In the genomic region with DNA sequence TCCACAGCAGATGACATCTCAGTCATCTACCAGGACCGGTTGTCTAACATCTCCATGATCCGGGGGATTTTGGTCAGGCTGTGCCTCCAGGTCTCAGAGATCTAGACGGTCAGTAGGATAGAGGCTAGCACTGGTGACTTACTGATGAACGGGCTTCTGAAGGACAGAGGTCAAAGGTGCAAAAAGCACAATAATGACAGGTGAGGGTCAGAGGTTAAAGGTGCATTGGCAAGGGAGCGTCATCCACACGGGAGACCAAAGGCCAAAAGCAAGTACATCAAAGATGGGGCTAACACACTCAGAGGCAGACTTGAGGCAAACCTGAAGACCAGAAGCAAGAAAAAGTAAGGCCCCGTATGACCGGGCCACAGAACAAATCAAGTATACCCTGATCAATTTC, we compare ENCODE assay signal across 19 mouse cellular contexts. TPM values are rescaled to one million over a fixed set of nuclear protein-coding genes. Genes with fewer than 3 reads are reported as not detected.
"Had no signal": no experiment of that assay in that cellular context is flagged by ENCODE, and none has a peak within 500 bp of the region (broad histone marks: within the 10 kb centered on the region; RNA-seq: fewer than 3 reads in every experiment).

No protein-coding gene starts in this region.

- H3K9me3 ChIP-seq: megakaryocyte, embryonic 14.5 days; midbrain, embryonic 13.5 days; midbrain, embryonic 15.5 days; neural tube, embryonic 13.5 days; neural tube, embryonic 15.5 days had no signal

- H3K27ac ChIP-seq: midbrain, embryonic 13.5 days; midbrain, embryonic 15.5 days; neural tube, embryonic 13.5 days; neural tube, embryonic 15.5 days had no signal

- H3K4me2 ChIP-seq: midbrain, embryonic 11.5 days; midbrain, embryonic 13.5 days; midbrain, embryonic 15.5 days; neural tube, embryonic 13.5 days had no signal

- ATAC-seq: midbrain, embryonic 13.5 days; midbrain, embryonic 15.5 days had no signal

- H3K27me3 ChIP-seq: midbrain, embryonic 13.5 days; midbrain, embryonic 15.5 days; neural tube, embryonic 13.5 days; neural tube, embryonic 15.5 days had no signal

- H3K36me3 ChIP-seq: midbrain, embryonic 13.5 days; midbrain, embryonic 15.5 days; neural tube, embryonic 13.5 days; neural tube, embryonic 15.5 days had no signal

- DNase-seq: lung, adult 18-20 months; lung, embryonic 14.5 days; lung, postnatal 10 days; lung, postnatal 4 days; retina, postnatal 1 day; right cerebral cortex, adult 18-20 months; right cerebral cortex, postnatal 25 days; right cerebral cortex, postnatal 4 days; spleen, adult 18-20 months; thymus, adult 18-20 months; thymus, postnatal 14 days; thymus, postnatal 36 days had no signal

- H3K4me3 ChIP-seq: megakaryocyte, embryonic 14.5 days; midbrain, embryonic 13.5 days; midbrain, embryonic 15.5 days; neural tube, embryonic 13.5 days; neural tube, embryonic 15.5 days had no signal

- H3K9ac ChIP-seq: midbrain, embryonic 13.5 days; midbrain, embryonic 15.5 days; neural tube, embryonic 13.5 days; neural tube, embryonic 15.5 days had no signal

RNA-seq across cellular contexts. Expression of a gene that starts 2.0 kb away (rescaled TPM):
- total RNA-seq: monocyte, adult 5-6 weeks had no signal
